Mouse (Mus musculus) cortical plate, adult 2 months (tissue): ENCODE data around the gene Psmc3ip.

Source experiments
- CTCF ChIP-seq: fragments of 200-500 bp; IDR thresholded peaks from 2 replicates; pipeline ENCODE4 v1.5.1; 2011; ENCODE audit warnings: mild to moderate bottlenecking, control low read depth, low read length; ENCODE audit not compliant: insufficient read depth; ENCODE audit errors: extremely low read depth
- POLR2A ChIP-seq: fragments of 200-500 bp; IDR thresholded peaks from 2 replicates; pipeline ENCODE4 v1.6.1; 2011; ENCODE audit warnings: mild to moderate bottlenecking, low read length, control low read depth; ENCODE audit not compliant: insufficient read depth; ENCODE audit errors: extremely low read depth

- no peak for TF ChIP-seq POLR2A
- no peak for TF ChIP-seq CTCF
Measured at GRCm38 (mm10) chr11:101071810-101072428, 23.3 kb downstream of the Psmc3ip start.
